ENCODE assay signal across 8 mouse cellular contexts in the genomic region with DNA sequence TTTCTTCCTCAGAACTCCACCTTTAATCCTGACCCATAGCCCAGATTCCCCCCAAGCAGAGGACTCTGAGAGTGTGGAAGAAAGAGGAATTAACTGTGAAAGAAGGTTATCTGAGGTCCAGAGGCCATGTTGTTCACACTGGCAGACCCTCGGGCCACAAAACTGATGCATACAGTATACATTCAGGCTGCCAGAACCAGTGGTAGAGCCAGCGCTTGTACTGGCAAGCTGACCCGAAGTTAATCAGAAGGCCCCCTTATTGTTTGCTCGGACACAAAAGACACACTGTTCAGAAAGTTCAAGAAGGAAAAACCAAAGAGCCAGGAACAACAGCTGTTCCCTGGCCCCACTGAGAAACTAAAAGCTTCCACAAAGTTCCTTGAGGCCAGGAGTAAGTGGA.
A peak's percentile ranks its signal among the peaks of the same experiment; 100 is the strongest.
DNase-seq lines count a peak whose midpoint lies in the region; ATAC-seq and TF ChIP-seq lines count a peak whose summit lies in the region.

No protein-coding gene starts in this region.

- peaks cover 60% of the 10 kb centered on the region for H3K4me1 ChIP-seq in lung, postnatal 0 days (ENCODE audit: insufficient read depth, low read depth, low read length)
- peaks cover 54% of the 10 kb centered on the region for H3K4me1 ChIP-seq in limb, embryonic 13.5 days
- peaks cover 64% of the 10 kb centered on the region for H3K4me1 ChIP-seq in stomach, embryonic 16.5 days (ENCODE audit: control insufficient read depth, insufficient read depth, low read length)

- ATAC-seq in cerebellum, adult (ENCODE audit: insufficient number of reproducible peaks, low FRiP score, low TSS enrichment): no peak
- ATAC-seq in lung, postnatal 0 days: no peak
- no peak for ATAC-seq in limb, embryonic 13.5 days (ENCODE audit: low FRiP score, low read depth)
- no peak for ATAC-seq in stomach, embryonic 16.5 days (ENCODE audit: insufficient read depth, low FRiP score)

- DNase-seq in cerebellum, postnatal 25 days: peak; percentile 41 to 51
- DNase-seq in lung, postnatal 0 days (ENCODE audit: low spot score): no peak
- no peak for DNase-seq in lung, postnatal 14 days
- no peak for DNase-seq in thymus, postnatal 36 days
- no peak for DNase-seq in right cerebral cortex, postnatal 4 days

- TF ChIP-seq EP300 in lung, postnatal 0 days (IDR thresholded peaks at IDR 0.05): no peak

- H3K9me3 ChIP-seq in lung, postnatal 0 days (ENCODE audit: low read length): no peaks in the 10 kb centered on the region
- no peaks in the 10 kb centered on the region for H3K9me3 ChIP-seq in limb, embryonic 13.5 days
- no peaks in the 10 kb centered on the region for H3K9me3 ChIP-seq in stomach, embryonic 16.5 days (replicated peaks; ENCODE audit: control insufficient read depth, low read length)

- H3K4me3 ChIP-seq in lung, postnatal 0 days (ENCODE audit: low read depth, low read length): peak overlapping the region; percentile 47
- peak overlapping the region; percentile 37; the same call in 1 of the 2 replicates for H3K4me3 ChIP-seq in limb, embryonic 13.5 days
- peak overlapping the region; percentile 50 for H3K4me3 ChIP-seq in stomach, embryonic 16.5 days (replicated peaks; ENCODE audit: low read length)

- 12% methylated on average over 4 of the region's 4 CpGs for WGBS in lung, postnatal 0 days
- WGBS in limb, embryonic 13.5 days: 72% methylated on average over 4 of the region's 4 CpGs
- WGBS in stomach, embryonic 16.5 days: 34% methylated on average over 4 of the region's 4 CpGs

- peak overlapping the region; percentile 89 for H3K27ac ChIP-seq in lung, postnatal 0 days (ENCODE audit: low read length)
- no peak overlapping the region for H3K27ac ChIP-seq in limb, embryonic 13.5 days
- peak overlapping the region; percentile 98 for H3K27ac ChIP-seq in stomach, embryonic 16.5 days (ENCODE audit: low read length)

- peak overlapping the region; percentile 13 for H3K9ac ChIP-seq in lung, postnatal 0 days (replicated peaks; ENCODE audit: low read depth)
- H3K9ac ChIP-seq in limb, embryonic 13.5 days: no peak overlapping the region
- H3K9ac ChIP-seq in stomach, embryonic 16.5 days (ENCODE audit: low read length): peak overlapping the region; percentile 76

- peak overlapping the region; percentile 72 for H3K4me2 ChIP-seq in lung, postnatal 0 days (replicated peaks; ENCODE audit: low read depth, low read length)
- H3K4me2 ChIP-seq in limb, embryonic 13.5 days (replicated peaks): peak overlapping the region; percentile 67
- peak overlapping the region; percentile 67 for H3K4me2 ChIP-seq in stomach, embryonic 16.5 days (ENCODE audit: low read depth, low read length)

- TF ChIP-seq CTCF in lung, postnatal 0 days (IDR thresholded peaks at IDR 0.05): no peak

- no peaks in the 10 kb centered on the region for H3K27me3 ChIP-seq in lung, postnatal 0 days (replicated peaks; ENCODE audit: insufficient read depth, low read length)
- no peaks in the 10 kb centered on the region for H3K27me3 ChIP-seq in limb, embryonic 13.5 days
- no peaks in the 10 kb centered on the region for H3K27me3 ChIP-seq in stomach, embryonic 16.5 days (ENCODE audit: control insufficient read depth, insufficient read depth, low read length)

- H3K36me3 ChIP-seq in lung, postnatal 0 days (ENCODE audit: insufficient read depth, low read length): no peaks in the 10 kb centered on the region
- H3K36me3 ChIP-seq in limb, embryonic 13.5 days: no peaks in the 10 kb centered on the region
- no peaks in the 10 kb centered on the region for H3K36me3 ChIP-seq in stomach, embryonic 16.5 days (ENCODE audit: control insufficient read depth, insufficient read depth, low read length)

Comparison
In these comparisons a context has a peak if more than half of its experiments do, and no peak if none do; other contexts are left out.
1. DNase-seq: peak in cerebellum, postnatal 25 days (2 of 2); none in lung, postnatal 0 days (single experiment), lung, postnatal 14 days (single experiment), thymus, postnatal 36 days (0 of 2) and right cerebral cortex, postnatal 4 days (single experiment).
2. Peak in every context shown above with its lines, with median percentiles within 50 percentile points of each other: H3K4me2 ChIP-seq and H3K4me3 ChIP-seq.